Mouse (Mus musculus) T-helper 2 cell (primary cell): ENCODE data around the gene Nipa1.

Source experiments
- in situ Hi-C: fragments of 300-600 bp; cut with MboI, MseI; formaldehyde crosslinking; loops from one replicate; pipeline ENCODE4 v1.15.1; 2025; ENCODE audit warnings: high pct_unique_total_duplicates

Nipa1 gene

GRCm38 (mm10) chr7:55956054-55956453, 63.7 kb downstream of the Nipa1 start:
- in situ Hi-C loops: no loop called here

GRCm38 (mm10) chr7:55938341-55938740, 81.4 kb downstream of the Nipa1 start:
- in situ Hi-C loops: no loop called here

GRCm38 (mm10) chr7:55935025-55935424, 84.7 kb downstream of the Nipa1 start:
- in situ Hi-C loops: no loop called here

DNA sequence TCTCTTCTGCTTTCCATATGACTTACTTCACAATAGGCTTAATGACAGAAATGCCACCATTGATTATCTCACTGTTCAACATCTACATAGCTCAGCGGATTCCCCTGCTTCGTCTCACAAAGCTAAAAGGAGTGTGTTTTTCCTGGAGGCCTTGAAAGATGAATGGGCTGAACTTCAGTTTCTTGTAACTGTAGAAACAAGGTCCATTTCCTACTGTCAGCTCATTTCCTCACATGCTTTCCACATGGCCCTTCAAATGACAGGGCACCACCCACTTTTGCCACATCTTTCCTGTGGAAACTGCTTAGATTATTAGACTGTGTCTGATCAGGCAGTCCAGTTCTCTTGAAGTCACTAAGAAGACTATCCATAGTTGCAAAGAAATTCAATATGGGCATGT, 91.1 kb downstream of the Nipa1 start:
- in situ Hi-C loops: no loop called here
